Comparison of ENCODE assay signal across 14 mouse cellular contexts in genomic region chr3:79416944-79417680, GRCm38 (mm10).
A peak's percentile ranks its signal among the peaks of the same experiment; 100 is the strongest.
DNase-seq lines count a peak whose midpoint lies in the region; ATAC-seq and TF ChIP-seq lines count a peak whose summit lies in the region.
"Had no signal": no experiment of that assay in that cellular context is flagged by ENCODE, and none has a peak within 500 bp of the region (broad histone marks: within the 10 kb centered on the region; RNA-seq: fewer than 3 reads in every experiment).

No protein-coding gene starts in this region.

- intact Hi-C loops in heart, postnatal 14 days (cut with DNase I): no loop called here

- H3K27me3 ChIP-seq in heart, embryonic 10.5 days (ENCODE audit: insufficient read depth, poor library complexity, severe bottlenecking): no peaks in the 10 kb centered on the region
- no peaks in the 10 kb centered on the region for H3K27me3 ChIP-seq in forebrain, embryonic 12.5 days
- H3K27me3 ChIP-seq in hindbrain, postnatal 0 days (ENCODE audit: insufficient read depth, low read length): no peaks in the 10 kb centered on the region
- H3K27me3 ChIP-seq in intestine, embryonic 16.5 days (replicated peaks; ENCODE audit: control insufficient read depth, insufficient read depth, low read length): no peaks in the 10 kb centered on the region

- TF ChIP-seq CTCF in hindbrain, postnatal 0 days (IDR thresholded peaks at IDR 0.05; ENCODE audit: low read depth): peak; percentile 22; the same call in 1 of the 2 replicates
- no peak for TF ChIP-seq CTCF in lung, adult 2 months (IDR thresholded peaks at IDR 0.05; ENCODE audit: insufficient read depth, low read length)

- no peak overlapping the region for H3K4me3 ChIP-seq in heart, embryonic 10.5 days
- H3K4me3 ChIP-seq in forebrain, embryonic 12.5 days (replicated peaks): no peak overlapping the region
- H3K4me3 ChIP-seq in hindbrain, postnatal 0 days (ENCODE audit: low read length): no peak overlapping the region
- H3K4me3 ChIP-seq in lung, adult 2 months (replicated peaks; ENCODE audit: extremely low read depth, low read depth, low read length): no peak overlapping the region
- H3K4me3 ChIP-seq in intestine, embryonic 16.5 days (ENCODE audit: low read length): no peak overlapping the region

- 63% methylated on average over 4 of the region's 4 CpGs for WGBS in heart, embryonic 10.5 days
- 6% methylated on average over 4 of the region's 4 CpGs for whole genome bisulfite sequencing in forebrain, embryonic 12.5 days
- 26% methylated on average over 4 of the region's 4 CpGs for WGBS in hindbrain, postnatal 0 days
- WGBS in lung, adult 2 months: 86% methylated on average over 4 of the region's 4 CpGs
- 75% methylated on average over 4 of the region's 4 CpGs for WGBS in intestine, embryonic 16.5 days

- H3K27ac ChIP-seq in heart, embryonic 10.5 days: no peak overlapping the region
- peak overlapping the region; percentile 90 for H3K27ac ChIP-seq in forebrain, embryonic 12.5 days
- no peak overlapping the region for H3K27ac ChIP-seq in hindbrain, postnatal 0 days
- no peak overlapping the region for H3K27ac ChIP-seq in intestine, embryonic 16.5 days (ENCODE audit: low read length)

- peak; percentile 93 for ATAC-seq in forebrain, embryonic 12.5 days (ENCODE audit: low FRiP score)
- ATAC-seq in hindbrain, postnatal 0 days: peak; percentile 62; the same call in 1 of the 2 replicates
- no peak for ATAC-seq in intestine, embryonic 16.5 days

- H3K36me3 ChIP-seq in heart, embryonic 10.5 days: no peaks in the 10 kb centered on the region
- H3K36me3 ChIP-seq in forebrain, embryonic 12.5 days (replicated peaks): no peaks in the 10 kb centered on the region
- no peaks in the 10 kb centered on the region for H3K36me3 ChIP-seq in hindbrain, postnatal 0 days (ENCODE audit: insufficient read depth, low read length)
- no peaks in the 10 kb centered on the region for H3K36me3 ChIP-seq in intestine, embryonic 16.5 days (ENCODE audit: control insufficient read depth, insufficient read depth, low read length)

- DNase-seq in heart, embryonic 10.5 days (ENCODE audit: low spot score): peak; percentile 55
- no peak for DNase-seq in heart, postnatal 14 days
- DNase-seq in hindbrain, postnatal 0 days (ENCODE audit: low spot score): peak; percentile 43
- peak; percentile 65 for DNase-seq in retina, postnatal 1 day
- no peak for DNase-seq in lung, adult 2 months
- no peak for DNase-seq in urinary bladder, postnatal 4 days (ENCODE audit: low spot score in 2 of 2)
- DNase-seq: gastrocnemius, postnatal 14 days; heart, postnatal 10 days; kidney, adult 8-10 months; left cerebral cortex, postnatal 4 days; lung, embryonic 14.5 days; thymus, postnatal 36 days had no signal

- TF ChIP-seq POLR2A in lung, adult 2 months (IDR thresholded peaks at IDR 0.05; ENCODE audit: borderline replicate concordance, extremely low read depth, low read depth, low read length): no peak

- no peaks in the 10 kb centered on the region for H3K4me1 ChIP-seq in heart, embryonic 10.5 days
- H3K4me1 ChIP-seq in forebrain, embryonic 12.5 days: peaks cover 13% of the 10 kb centered on the region
- H3K4me1 ChIP-seq in hindbrain, postnatal 0 days (ENCODE audit: insufficient read depth, low read length): no peaks in the 10 kb centered on the region
- no peaks in the 10 kb centered on the region for H3K4me1 ChIP-seq in lung, adult 2 months (ENCODE audit: control insufficient read depth, insufficient read depth, low read length)
- H3K4me1 ChIP-seq in intestine, embryonic 16.5 days (ENCODE audit: control insufficient read depth, insufficient read depth, low read length): no peaks in the 10 kb centered on the region

- no peaks in the 10 kb centered on the region for H3K9me3 ChIP-seq in heart, embryonic 10.5 days
- H3K9me3 ChIP-seq in forebrain, embryonic 12.5 days: no peaks in the 10 kb centered on the region
- H3K9me3 ChIP-seq in hindbrain, postnatal 0 days (ENCODE audit: low read length): no peaks in the 10 kb centered on the region
- no peaks in the 10 kb centered on the region for H3K9me3 ChIP-seq in intestine, embryonic 16.5 days (ENCODE audit: control insufficient read depth, low read length)

- no peak overlapping the region for H3K9ac ChIP-seq in forebrain, embryonic 12.5 days
- no peak overlapping the region for H3K9ac ChIP-seq in hindbrain, postnatal 0 days (replicated peaks; ENCODE audit: low read length)
- no peak overlapping the region for H3K9ac ChIP-seq in intestine, embryonic 16.5 days (ENCODE audit: low read depth, low read length)
- H3K9ac ChIP-seq: lung, embryonic 14.5 days had no signal

- H3K4me2 ChIP-seq in forebrain, embryonic 12.5 days: peak overlapping the region; percentile 39
- H3K4me2 ChIP-seq in hindbrain, postnatal 0 days (ENCODE audit: low read depth, low read length): no peak overlapping the region
- H3K4me2 ChIP-seq in intestine, embryonic 16.5 days (ENCODE audit: low read depth, low read length): no peak overlapping the region
- H3K4me2 ChIP-seq: lung, embryonic 14.5 days had no signal

Comparison
In these comparisons a context has a peak if more than half of its experiments do, and no peak if none do; other contexts are left out.
1. DNase-seq: peak in heart, embryonic 10.5 days (single experiment), hindbrain, postnatal 0 days (single experiment) and retina, postnatal 1 day (single experiment); none in heart, postnatal 14 days (0 of 2), lung, adult 2 months (single experiment) and urinary bladder, postnatal 4 days (0 of 2).